Mouse (Mus musculus) thymus, adult 2 months (tissue): ENCODE measurements at regions not wholly inside any gene's neighbourhood (a gene's known extent, or its start where the extent isn't known, plus 50 kb on each side); places are given as distances from the start of the nearest gene placed in this dataset.

Experiments
- CTCF ChIP-seq: fragments of 200-500 bp; IDR thresholded peaks from 2 replicates; pipeline ENCODE4 v1.5.1; 2012; ENCODE audit warnings: mild to moderate bottlenecking, control low read depth, low read length, moderate library complexity, borderline replicate concordance; ENCODE audit not compliant: control insufficient read depth, poor library complexity, insufficient read depth; ENCODE audit errors: extremely low read depth
- POLR2A ChIP-seq: fragments of 200-500 bp; IDR thresholded peaks from 2 replicates; pipeline ENCODE4 v1.6.1; 2012; ENCODE audit warnings: mild to moderate bottlenecking, low read length, control low read depth, moderate library complexity; ENCODE audit not compliant: control insufficient read depth, poor library complexity, insufficient read depth; ENCODE audit errors: extremely low read depth

- TF ChIP-seq CTCF, result no peak
- no peak for TF ChIP-seq POLR2A
These were observed 187.0 kb upstream of the Jade1 start for GRCm38 (mm10) chr3:41368351-41369101.
